Mouse (Mus musculus) embryonic facial prominence, embryonic 13.5 days (tissue): ENCODE measurements around the gene Rsl24d1. TPM values are rescaled to one million over a fixed set of nuclear protein-coding genes. Genes with fewer than 3 reads are reported as not detected.

Experiments
- ATAC-seq: fragments of 200-750 bp; cut with Nextera tagmentation; 2 replicates; pipeline ENCODE4 v1.8.0; 2017; ENCODE audit warnings: low read depth; ENCODE audit not compliant: insufficient number of reproducible peaks, insufficient read depth, low FRiP score, low TSS enrichment
- H3K27ac ChIP-seq: fragments of 300-500 bp; sonication (generic); 2 replicates; pipeline ENCODE4 v1.5.1; 2015; ENCODE audit warnings: moderate library complexity, mild to moderate bottlenecking, inconsistent platforms
- H3K27me3 ChIP-seq: fragments of 300-500 bp; sonication (generic); 2 replicates; pipeline ENCODE4 v1.6.1; 2015; ENCODE audit warnings: mild to moderate bottlenecking, inconsistent platforms
- H3K36me3 ChIP-seq: fragments of 300-500 bp; sonication (generic); 2 replicates; pipeline ENCODE4 v1.6.1; 2015; ENCODE audit warnings: mild to moderate bottlenecking, inconsistent platforms
- H3K4me1 ChIP-seq: fragments of 300-500 bp; sonication (generic); 2 replicates; pipeline ENCODE4 v1.6.1; 2015; ENCODE audit warnings: inconsistent platforms
- H3K4me2 ChIP-seq: fragments of 300-500 bp; sonication (generic); 2 replicates; pipeline ENCODE4 v1.6.1; 2015; ENCODE audit warnings: moderate library complexity, mild to moderate bottlenecking, inconsistent platforms
- H3K4me3 ChIP-seq: fragments of 300-500 bp; sonication (generic); 2 replicates; pipeline ENCODE4 v1.5.1; 2015; ENCODE audit warnings: mild to moderate bottlenecking, inconsistent platforms
- H3K9ac ChIP-seq: fragments of 300-500 bp; sonication (generic); 2 replicates; pipeline ENCODE4 v1.6.1; 2015; ENCODE audit warnings: mild to moderate bottlenecking, inconsistent platforms
- H3K9me3 ChIP-seq: fragments of 300-500 bp; sonication (generic); 2 replicates; pipeline ENCODE4 v1.6.1; 2016; ENCODE audit warnings: inconsistent platforms
- WGBS: fragments of 180-500 bp; shearing (Covaris S2); methylation state at CpG from one replicate; pipeline ENCODE4 v1.1.7; 2015; ENCODE audit warnings: mixed read lengths; 5-methylcytosine and 5-hydroxymethylcytosine counted together
- polyA plus RNA-seq: library from polyadenylated mRNA; unstranded; fragments of >200 nt; fragmentation: Nextera tagmentation; extraction: Ambion mirVana; gene quantifications from 2 replicates; pipeline ENCODE4 v1.2.1, GENCODE M21; 2015

Rsl24d1 gene
- polyA plus RNA-seq, 1 experiment from 2014 or later = 141 TPM

DNA sequence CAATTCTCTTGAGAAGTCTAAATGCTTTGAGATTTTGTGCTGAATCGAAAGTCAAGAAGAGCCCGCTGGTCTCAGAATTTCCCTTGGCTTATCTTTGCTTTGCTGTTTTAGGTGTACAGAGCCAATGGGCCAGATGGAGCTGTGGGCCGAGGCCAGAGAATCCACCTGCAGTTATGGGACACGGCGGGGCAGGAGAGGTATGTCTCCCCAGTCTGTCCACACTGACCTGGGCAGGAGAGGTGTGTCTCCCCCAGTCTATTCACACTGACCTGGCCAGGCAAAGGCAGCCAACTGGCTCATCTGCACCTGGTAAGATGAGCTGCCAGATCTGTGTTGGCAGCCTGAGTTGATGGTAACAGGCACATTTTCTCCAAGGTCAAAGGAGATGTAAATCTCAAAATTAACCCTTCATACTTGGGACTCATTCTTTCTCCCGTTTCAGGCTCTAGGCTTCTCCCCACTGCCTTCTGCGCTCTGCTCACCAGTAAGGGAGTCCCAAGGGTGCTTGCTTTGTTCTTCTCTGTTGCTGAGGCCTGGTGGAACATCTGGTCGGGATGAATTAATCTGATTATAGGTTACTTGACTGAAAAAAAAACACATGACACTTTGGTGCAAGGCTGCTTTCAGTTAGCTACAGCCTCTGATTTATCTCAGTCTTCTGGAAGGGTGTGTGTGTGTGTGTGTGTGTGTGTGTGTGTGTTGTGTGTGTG, 30.8 kb upstream of the Rsl24d1 start:
- no peak overlapping the region for H3K4me2 ChIP-seq
- no peaks in the 10 kb centered on the region for H3K4me1 ChIP-seq
- H3K27me3 ChIP-seq = no peaks in the 10 kb centered on the region
- no peak for ATAC-seq
- H3K27ac ChIP-seq = no peak overlapping the region
- no peaks in the 10 kb centered on the region for H3K9me3 ChIP-seq
- no peak overlapping the region for H3K4me3 ChIP-seq
- H3K36me3 ChIP-seq = peaks cover 7% of the 10 kb centered on the region
- WGBS = 73% methylated on average over 8 of the region's 8 CpGs
- no peak overlapping the region for H3K9ac ChIP-seq

DNA sequence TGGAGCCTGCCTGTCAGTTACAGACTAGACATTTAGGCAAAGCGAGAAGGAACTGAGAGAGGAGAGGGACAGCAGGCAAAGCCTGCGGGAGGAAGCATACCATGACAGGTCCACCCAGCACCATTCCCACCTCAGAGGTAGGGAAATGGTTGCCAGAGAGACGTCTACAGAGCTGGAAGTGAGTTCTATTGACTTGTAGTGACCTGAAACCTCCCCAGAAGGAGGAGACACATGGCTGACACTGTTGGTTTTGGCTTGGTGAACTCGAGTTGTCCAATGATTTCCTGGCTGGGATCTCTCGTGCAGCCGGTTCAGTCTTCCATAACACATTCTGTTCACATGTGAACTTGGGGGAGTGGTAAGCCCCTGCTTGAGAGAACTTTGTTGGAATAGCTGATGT, 29.3 kb upstream of the Rsl24d1 start:
- Histone ChIP-seq H3K9ac (no peak overlapping the region), H3K36me3 (peaks cover 7% of the 10 kb centered on the region), H3K27ac (no peak overlapping the region), H3K27me3 (no peaks in the 10 kb centered on the region), H3K4me3 (no peak overlapping the region), H3K4me1 (no peaks in the 10 kb centered on the region), H3K9me3 (no peaks in the 10 kb centered on the region), H3K4me2 (no peak overlapping the region)
- ATAC-seq = no peak
- 77% methylated on average over 6 of the region's 6 CpGs for WGBS

GRCm38 (mm10) chr9:73085845-73086244, 27.4 kb upstream of the Rsl24d1 start:
- 88% methylated on average over 6 of the region's 6 CpGs for WGBS

GRCm38 (mm10) chr9:73087121-73087520, 26.1 kb upstream of the Rsl24d1 start:
- WGBS = 59% methylated on average over 8 of the region's 8 CpGs
- peaks cover 7% of the 10 kb centered on the region for H3K36me3 ChIP-seq
- no peak overlapping the region for H3K4me2 ChIP-seq
- ATAC-seq = no peak
- no peaks in the 10 kb centered on the region for H3K9me3 ChIP-seq
- no peak overlapping the region for H3K27ac ChIP-seq
- no peaks in the 10 kb centered on the region for H3K27me3 ChIP-seq
- H3K4me1 ChIP-seq = no peaks in the 10 kb centered on the region
- no peak overlapping the region for H3K4me3 ChIP-seq
- no peak overlapping the region for H3K9ac ChIP-seq

More at GRCm38 (mm10) chr9:73085845-73086244, 27.4 kb upstream of the Rsl24d1 start:
- no peaks in the 10 kb centered on the region for H3K4me1 ChIP-seq
- no peak overlapping the region for H3K9ac ChIP-seq
- no peak overlapping the region for H3K27ac ChIP-seq
- no peaks in the 10 kb centered on the region for H3K27me3 ChIP-seq
- ATAC-seq = no peak
- H3K4me3 ChIP-seq = no peak overlapping the region
- no peak overlapping the region for H3K4me2 ChIP-seq
- H3K9me3 ChIP-seq = no peaks in the 10 kb centered on the region
- H3K36me3 ChIP-seq = peaks cover 7% of the 10 kb centered on the region

DNA sequence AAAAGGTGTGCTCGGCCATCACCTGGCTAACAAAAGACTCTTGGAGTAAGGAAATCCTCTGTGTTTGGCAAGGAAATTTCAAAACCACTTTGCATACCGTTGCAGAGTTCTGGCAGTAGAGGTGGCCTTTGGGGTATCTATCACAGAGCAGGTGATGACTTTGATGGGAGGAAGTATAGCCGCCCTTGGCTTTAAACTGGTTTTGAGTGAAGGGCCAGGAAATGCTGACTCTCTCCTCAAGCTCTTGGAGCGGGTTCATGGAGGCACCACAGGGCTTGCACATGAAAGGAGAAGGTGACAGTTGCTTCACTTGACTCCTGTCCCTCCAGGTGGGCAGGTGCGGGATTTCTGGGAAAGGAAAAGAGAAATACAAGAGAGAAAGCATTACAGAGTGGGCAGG, 25.6 kb upstream of the Rsl24d1 start:
- Histone ChIP-seq H3K36me3 (peaks cover 7% of the 10 kb centered on the region), H3K4me1 (no peaks in the 10 kb centered on the region), H3K27ac (no peak overlapping the region), H3K27me3 (no peaks in the 10 kb centered on the region), H3K4me2 (no peak overlapping the region), H3K9me3 (no peaks in the 10 kb centered on the region), H3K4me3 (no peak overlapping the region), H3K9ac (no peak overlapping the region)
- 76% methylated on average over 5 of the region's 5 CpGs for WGBS
- ATAC-seq = no peak

GRCm38 (mm10) chr9:73089222-73089920, 23.9 kb upstream of the Rsl24d1 start:
- 75% methylated on average over 16 of the region's 16 CpGs for WGBS
- H3K9ac ChIP-seq = no peak overlapping the region

DNA sequence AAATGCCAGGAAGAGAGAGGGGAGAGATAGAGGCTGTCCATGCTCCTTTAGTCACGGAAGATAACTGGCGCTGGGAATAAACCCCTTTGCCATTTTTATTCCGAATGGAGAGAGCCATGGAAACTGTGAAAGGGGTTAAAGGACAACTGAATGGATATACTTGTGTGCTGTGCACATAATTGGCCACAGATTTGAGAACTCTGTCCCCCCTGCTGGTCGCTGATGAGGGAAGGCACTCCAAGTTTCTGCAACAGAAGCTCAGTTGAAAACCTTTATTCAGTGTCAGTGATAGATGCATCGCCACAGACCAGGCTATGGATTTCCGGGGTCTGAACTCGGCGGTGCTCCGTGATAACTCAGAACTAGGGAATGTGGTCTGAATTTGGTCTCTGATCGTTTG, 23.1 kb upstream of the Rsl24d1 start:
- no peak for ATAC-seq
- 72% methylated on average over 10 of the region's 10 CpGs for WGBS
- H3K4me3 ChIP-seq = no peak overlapping the region
- H3K36me3 ChIP-seq = peaks cover 4% of the 10 kb centered on the region
- H3K9me3 ChIP-seq = no peaks in the 10 kb centered on the region
- no peak overlapping the region for H3K9ac ChIP-seq
- no peak overlapping the region for H3K4me2 ChIP-seq
- no peaks in the 10 kb centered on the region for H3K4me1 ChIP-seq
- H3K27ac ChIP-seq = no peak overlapping the region
- no peaks in the 10 kb centered on the region; the same call in 1 of the 2 replicates for H3K27me3 ChIP-seq

More at GRCm38 (mm10) chr9:73089222-73089920, 23.9 kb upstream of the Rsl24d1 start:
- Histone ChIP-seq H3K4me2 (no peak overlapping the region), H3K27me3 (no peaks in the 10 kb centered on the region), H3K27ac (no peak overlapping the region), H3K9me3 (no peaks in the 10 kb centered on the region), H3K4me1 (no peaks in the 10 kb centered on the region), H3K4me3 (no peak overlapping the region), H3K36me3 (peaks cover 7% of the 10 kb centered on the region)
- ATAC-seq = no peak

DNA sequence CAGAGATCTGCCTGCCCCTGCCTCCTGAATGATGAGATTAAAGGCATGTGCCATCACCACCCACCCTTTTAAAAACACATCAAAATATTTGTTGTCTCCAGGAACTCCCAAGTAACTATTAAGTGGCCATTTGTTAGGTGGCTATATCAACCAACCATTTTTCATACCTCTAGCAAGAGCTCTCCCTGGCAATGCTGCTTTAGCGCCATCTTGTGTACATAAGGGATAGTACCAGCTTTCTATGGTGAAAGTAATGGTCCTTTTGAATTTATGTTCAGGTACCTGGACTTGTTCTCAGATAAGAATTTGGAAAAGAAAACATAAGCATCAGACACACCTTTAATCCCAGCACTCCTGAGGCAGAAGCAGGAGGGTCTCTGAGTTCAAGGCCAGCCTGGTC, 21.5 kb upstream of the Rsl24d1 start:
- no peak for ATAC-seq
- H3K4me2 ChIP-seq = no peak overlapping the region

GRCm38 (mm10) chr9:73094580-73094979, 18.6 kb upstream of the Rsl24d1 start:
- ATAC-seq = no peak
- Histone ChIP-seq H3K4me2 (no peak overlapping the region), H3K36me3 (no peaks in the 10 kb centered on the region), H3K27ac (no peak overlapping the region), H3K4me1 (no peaks in the 10 kb centered on the region), H3K4me3 (no peak overlapping the region), H3K9ac (no peak overlapping the region), H3K27me3 (peaks cover 6% of the 10 kb centered on the region), H3K9me3 (no peaks in the 10 kb centered on the region)
- WGBS = 41% methylated on average over 17 of the region's 17 CpGs

More for the DNA sequence above, 21.5 kb upstream of the Rsl24d1 start:
- H3K27ac ChIP-seq = no peak overlapping the region
- H3K9me3 ChIP-seq = no peaks in the 10 kb centered on the region
- no peak overlapping the region for H3K4me3 ChIP-seq
- WGBS = 0% methylated on average over 1 of the region's 1 CpGs
- no peaks in the 10 kb centered on the region for H3K36me3 ChIP-seq
- H3K4me1 ChIP-seq = no peaks in the 10 kb centered on the region
- H3K9ac ChIP-seq = no peak overlapping the region
- peaks cover 6% of the 10 kb centered on the region for H3K27me3 ChIP-seq

DNA sequence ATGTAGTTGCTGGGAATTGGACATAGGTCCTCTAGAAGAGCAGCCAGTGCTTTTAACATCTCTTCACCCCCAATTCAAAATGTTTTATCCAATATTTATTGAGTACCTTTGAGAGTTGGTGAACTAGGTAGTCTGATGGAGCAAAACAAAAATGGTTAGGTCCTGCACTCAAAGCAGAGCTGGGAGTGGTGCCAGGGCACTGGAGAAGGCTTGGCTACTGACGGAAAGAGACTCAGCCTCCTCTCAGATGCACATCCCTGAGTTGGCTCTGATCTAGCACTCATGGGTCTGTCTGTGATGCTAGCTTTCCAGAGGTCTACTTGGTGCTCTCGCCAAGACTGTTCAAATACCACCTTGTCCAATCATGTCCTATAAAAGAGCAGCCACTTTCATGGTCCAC, 15.3 kb upstream of the Rsl24d1 start:
- Histone ChIP-seq H3K9ac (no peak overlapping the region), H3K27me3 (peaks cover 16% of the 10 kb centered on the region), H3K4me3 (no peak overlapping the region), H3K4me1 (no peaks in the 10 kb centered on the region), H3K4me2 (no peak overlapping the region), H3K9me3 (no peaks in the 10 kb centered on the region), H3K27ac (no peak overlapping the region), H3K36me3 (no peaks in the 10 kb centered on the region)
- WGBS = 81% methylated on average over 2 of the region's 2 CpGs
- ATAC-seq = no peak

- Histone ChIP-seq H3K4me3 (no peak within 1 kb of the TSS), H3K4me2 (no peak within 1 kb of the TSS), H3K9ac (no peak within 1 kb of the TSS), H3K9me3 (no peaks in the 10 kb centered on the region), H3K27me3 (peaks cover 39% of the 10 kb centered on the region), H3K4me1 (peaks cover 9% of the 10 kb centered on the region), H3K36me3 (no peaks in the 10 kb centered on the region), H3K27ac (no peak within 1 kb of the TSS)
- 76% methylated on average over 5 of the region's 5 CpGs for WGBS
- ATAC-seq = no peak
Measured at GRCm38 (mm10) chr9:73101536-73101935, 11.7 kb upstream of the Rsl24d1 start, which contains the start of gene Khdc3. TSS of gene Khdc3 (plus strand) at chr9:73101836.

DNA sequence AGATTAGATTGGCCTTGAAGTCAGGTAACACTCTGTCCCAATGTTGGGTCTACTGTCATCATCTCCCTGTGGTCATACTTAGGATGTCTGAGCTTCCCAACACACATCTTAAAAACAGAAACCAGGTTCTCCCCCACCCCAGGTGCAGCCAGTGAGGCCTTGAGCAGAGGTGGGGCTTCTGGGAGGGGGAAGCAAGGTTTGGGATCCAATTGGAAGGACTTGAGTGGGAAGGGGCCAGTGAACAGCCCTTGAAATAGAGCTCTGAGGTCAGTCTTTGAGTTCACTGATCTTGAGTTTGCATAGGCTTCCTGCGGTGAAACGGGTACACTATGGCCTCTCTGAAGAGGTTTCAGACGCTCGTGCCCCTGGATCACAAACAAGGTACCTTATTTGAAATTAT, 11.0 kb upstream of the Rsl24d1 start, which contains the start of gene Gm20509:
TSS of gene Gm20509 (plus strand) at position 290 of the 400 bp plus-strand sequence.
- H3K4me1 ChIP-seq = peaks cover 9% of the 10 kb centered on the region
- H3K27me3 ChIP-seq = peaks cover 44% of the 10 kb centered on the region
- peak within 1 kb of the TSS; percentile 47 for H3K4me3 ChIP-seq
- H3K9me3 ChIP-seq = no peaks in the 10 kb centered on the region
- no peaks in the 10 kb centered on the region for H3K36me3 ChIP-seq
- WGBS = 91% methylated on average over 4 of the region's 4 CpGs
- peak within 1 kb of the TSS; percentile 73 for H3K9ac ChIP-seq
- H3K4me2 ChIP-seq = peak within 1 kb of the TSS; percentile 89
- no peak for ATAC-seq
- no peak within 1 kb of the TSS for H3K27ac ChIP-seq
